Mouse (Mus musculus): ENCODE measurements around the gene Anapc7. TPM values are rescaled to one million over a fixed set of nuclear protein-coding genes. Genes with fewer than 3 reads are reported as not detected.

Anapc7 gene
- polyA plus RNA-seq (2014; fragmentation: Nextera tagmentation; extraction: Ambion mirVana) = 24.1 and 28.1 TPM in 2 replicates

DNA sequence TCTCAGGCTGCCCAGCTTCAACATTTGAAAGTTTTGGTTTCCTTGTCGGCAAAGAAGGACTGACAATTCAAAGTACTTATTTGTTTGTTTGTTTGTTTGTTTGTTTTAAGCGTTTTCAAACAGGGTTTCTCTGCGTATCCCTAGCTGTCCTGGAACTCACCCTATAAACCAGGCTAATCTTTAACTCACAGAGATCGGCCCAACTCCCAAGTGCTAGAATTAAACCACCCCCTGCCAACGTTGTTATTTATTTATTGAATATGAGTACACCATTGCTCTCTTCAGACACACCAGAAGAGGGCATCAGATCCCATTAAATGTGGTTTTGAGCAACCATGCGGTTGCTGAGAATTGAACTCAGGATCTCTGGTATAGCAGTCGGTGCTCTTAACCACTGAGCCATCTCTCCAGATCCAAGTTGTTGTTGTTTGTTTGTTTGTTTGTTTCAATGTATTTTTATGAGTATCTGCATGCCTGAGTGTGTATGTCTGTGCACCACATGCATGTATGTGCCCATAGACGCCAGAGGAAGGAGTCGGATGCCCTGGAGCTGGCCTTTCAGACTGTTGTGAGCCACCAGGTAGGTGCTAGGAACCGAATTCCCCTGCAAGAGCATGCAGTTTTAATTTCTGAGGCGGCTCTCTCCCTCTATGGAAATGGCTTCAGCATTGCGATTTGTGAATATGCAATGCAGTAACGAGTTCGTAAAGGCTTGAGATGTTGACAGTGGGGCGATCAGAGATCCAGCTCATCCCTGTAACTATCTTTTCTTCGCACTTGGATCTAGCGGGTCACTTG is at the start of gene Anapc7:
Anapc7 (plus strand) TSS at position 423 of the 798 bp plus-strand sequence.
- peak within 1 kb of the TSS; percentile 94 for H3K4me2 ChIP-seq (ENCODE audit: low read length)
- ATAC-seq (replicated peaks; ENCODE audit: low FRiP score, low TSS enrichment, low read depth) (peak; percentile 25; the same call in 1 of the 2 replicates), DNase-seq (ENCODE audit: low spot score) (no peak)
- peaks cover 2% of the 10 kb centered on the region; the same call in 1 of the 2 replicates for H3K36me3 ChIP-seq (ENCODE audit: control insufficient read depth, insufficient read depth, low read length)
- peaks cover 11% of the 10 kb centered on the region for H3K4me1 ChIP-seq (replicated peaks; ENCODE audit: control insufficient read depth, insufficient read depth, low read length)
- peak within 1 kb of the TSS; percentile 95 for H3K9ac ChIP-seq (ENCODE audit: low read length)
- WGBS = 21% methylated on average over 17 of the region's 17 CpGs
- no peaks in the 10 kb centered on the region for H3K9me3 ChIP-seq (ENCODE audit: control insufficient read depth, low read length)
- H3K27ac ChIP-seq (ENCODE audit: low read depth) = peak within 1 kb of the TSS; percentile 81
- H3K27me3 ChIP-seq (replicated peaks; ENCODE audit: control insufficient read depth, insufficient read depth, low read length) = no peaks in the 10 kb centered on the region
- H3K4me3 ChIP-seq (ENCODE audit: low read depth, low read length) = peak within 1 kb of the TSS; percentile 99

- H3K27ac ChIP-seq (ENCODE audit: low read depth) = peak within 1 kb of the TSS; percentile 94
- peak within 1 kb of the TSS; percentile 70 for H3K4me2 ChIP-seq (ENCODE audit: low read length)
- H3K4me3 ChIP-seq (ENCODE audit: low read depth, low read length) = peak within 1 kb of the TSS; percentile 75
- no peaks in the 10 kb centered on the region for H3K9me3 ChIP-seq (ENCODE audit: control insufficient read depth, low read length)
- peak within 1 kb of the TSS; percentile 70 for H3K9ac ChIP-seq (ENCODE audit: low read length)
- peaks cover 31% of the 10 kb centered on the region for H3K36me3 ChIP-seq (ENCODE audit: control insufficient read depth, insufficient read depth, low read length)
- peaks cover 7% of the 10 kb centered on the region for H3K4me1 ChIP-seq (replicated peaks; ENCODE audit: control insufficient read depth, insufficient read depth, low read length)
- under 1% methylated on average over 53 of the region's 53 CpGs for WGBS
- peak; percentile 90 for ATAC-seq (replicated peaks; ENCODE audit: low FRiP score, low TSS enrichment, low read depth)
- no peaks in the 10 kb centered on the region for H3K27me3 ChIP-seq (replicated peaks; ENCODE audit: control insufficient read depth, insufficient read depth, low read length)
- peak; percentile 98 for DNase-seq (ENCODE audit: low spot score)
Measured at GRCm38 (mm10) chr5:122372192-122372769, 49.2 kb upstream of the Anapc7 start, which contains the start of gene Fam216a. Fam216a (minus strand) TSS chr5:122372364.

DNA sequence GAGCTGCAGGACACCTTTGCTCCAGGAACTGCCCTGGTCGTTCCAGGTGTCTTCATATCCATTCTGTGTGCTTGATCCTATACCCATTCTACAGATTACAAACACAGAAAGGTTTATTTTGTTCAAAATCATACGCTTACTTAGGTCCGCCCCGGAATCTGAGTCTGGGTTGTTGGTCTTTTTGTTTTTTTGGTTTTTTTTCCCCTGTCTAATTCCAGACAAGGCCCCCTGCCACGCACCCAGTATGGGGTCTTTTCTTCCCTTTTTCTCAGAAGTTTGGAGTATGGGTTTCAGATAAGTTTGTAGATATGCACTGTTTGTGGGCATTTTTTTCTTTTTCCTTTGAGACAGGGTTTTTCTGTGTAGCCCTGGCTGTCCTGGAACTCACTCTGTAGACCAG is 48.6 kb upstream of the Anapc7 start:
- ATAC-seq (replicated peaks; ENCODE audit: low FRiP score, low TSS enrichment, low read depth) (no peak), DNase-seq (ENCODE audit: low spot score) (no peak)
- WGBS = 13% methylated on average over 5 of the region's 5 CpGs
- H3K9me3 ChIP-seq (ENCODE audit: control insufficient read depth, low read length) = no peaks in the 10 kb centered on the region
- H3K4me3 ChIP-seq (ENCODE audit: low read depth, low read length) = peak overlapping the region; percentile 75
- no peaks in the 10 kb centered on the region for H3K27me3 ChIP-seq (replicated peaks; ENCODE audit: control insufficient read depth, insufficient read depth, low read length)
- H3K9ac ChIP-seq (ENCODE audit: low read length) = peak overlapping the region; percentile 70
- H3K27ac ChIP-seq (ENCODE audit: low read depth) = peak overlapping the region; percentile 94; the same call in 1 of the 2 replicates
- H3K4me1 ChIP-seq (replicated peaks; ENCODE audit: control insufficient read depth, insufficient read depth, low read length) = peaks cover 7% of the 10 kb centered on the region
- H3K36me3 ChIP-seq (ENCODE audit: control insufficient read depth, insufficient read depth, low read length) = peaks cover 25% of the 10 kb centered on the region
- peak overlapping the region; percentile 70 for H3K4me2 ChIP-seq (ENCODE audit: low read length)

DNA sequence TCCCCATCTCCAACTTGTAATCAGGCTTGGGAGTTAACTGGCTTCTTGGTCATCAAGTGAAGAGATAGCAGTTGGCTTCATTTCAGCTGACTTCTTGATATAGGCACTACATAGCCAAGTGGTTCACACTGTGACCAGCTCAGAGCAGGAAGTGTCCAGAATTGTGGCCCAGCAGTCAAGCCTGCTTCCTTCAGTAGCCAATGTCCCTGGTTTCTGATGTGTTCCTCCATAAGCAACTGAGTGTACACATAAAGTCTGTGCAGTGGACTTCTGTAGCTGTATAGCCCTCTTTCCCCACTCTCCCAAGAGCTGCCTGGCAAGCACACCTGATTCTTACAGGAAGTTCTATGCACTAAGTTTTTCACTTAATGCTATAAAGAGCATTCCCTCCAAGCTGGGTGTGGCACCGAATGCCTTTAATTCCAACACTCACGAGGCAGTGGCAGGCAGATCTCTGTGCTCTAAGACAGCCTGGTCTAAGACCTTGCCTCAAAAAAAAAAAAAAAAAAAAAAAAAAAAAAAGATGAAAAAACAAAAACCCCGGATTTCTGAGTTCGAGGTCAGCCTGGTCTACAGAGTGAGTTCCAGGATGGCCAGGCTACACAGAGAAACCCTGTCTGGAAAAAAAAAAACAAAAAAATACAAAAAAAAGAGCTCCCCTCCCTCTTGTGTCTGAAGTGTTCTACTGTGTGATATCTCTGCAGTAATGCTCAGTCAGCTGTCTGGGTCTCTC is 44.2 kb upstream of the Anapc7 start:
- H3K36me3 ChIP-seq (ENCODE audit: control insufficient read depth, insufficient read depth, low read length) = peaks cover 39% of the 10 kb centered on the region
- no peak overlapping the region for H3K4me3 ChIP-seq (ENCODE audit: low read depth, low read length)
- no peak for ATAC-seq (replicated peaks; ENCODE audit: low FRiP score, low TSS enrichment, low read depth)
- WGBS = 86% methylated on average over 4 of the region's 4 CpGs
- H3K9ac ChIP-seq (ENCODE audit: low read length) = no peak overlapping the region
- H3K4me2 ChIP-seq (ENCODE audit: low read length) = no peak overlapping the region
- DNase-seq (ENCODE audit: low spot score) = no peak
- H3K9me3 ChIP-seq (ENCODE audit: control insufficient read depth, low read length) = no peaks in the 10 kb centered on the region
- peaks cover 7% of the 10 kb centered on the region for H3K4me1 ChIP-seq (replicated peaks; ENCODE audit: control insufficient read depth, insufficient read depth, low read length)
- no peaks in the 10 kb centered on the region for H3K27me3 ChIP-seq (replicated peaks; ENCODE audit: control insufficient read depth, insufficient read depth, low read length)
- no peak overlapping the region for H3K27ac ChIP-seq (ENCODE audit: low read depth)

DNA sequence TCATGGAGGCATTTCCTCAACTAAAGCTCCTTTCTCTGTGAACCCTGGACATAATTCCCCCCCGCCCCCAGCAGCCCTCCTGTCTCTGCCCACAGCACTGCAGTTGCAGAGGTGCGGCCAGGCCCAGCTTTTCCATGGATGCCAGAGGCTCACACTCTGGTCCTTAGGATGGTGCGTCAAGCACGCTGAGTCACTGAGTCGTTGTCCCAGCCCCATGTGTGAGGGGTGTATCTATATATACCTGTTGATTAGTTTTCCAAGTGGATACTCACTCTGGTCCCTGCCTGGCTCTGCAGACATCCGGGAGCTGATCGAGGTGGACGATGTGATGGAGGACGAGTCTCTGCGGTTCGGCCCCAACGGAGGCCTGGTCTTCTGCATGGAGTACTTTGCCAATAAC is 43.3 kb upstream of the Anapc7 start:
- no peaks in the 10 kb centered on the region for H3K9me3 ChIP-seq (ENCODE audit: control insufficient read depth, low read length)
- no peak overlapping the region for H3K4me2 ChIP-seq (ENCODE audit: low read length)
- H3K9ac ChIP-seq (ENCODE audit: low read length) = no peak overlapping the region
- H3K4me3 ChIP-seq (ENCODE audit: low read depth, low read length) = no peak overlapping the region
- 92% methylated on average over 12 of the region's 12 CpGs for WGBS
- H3K27ac ChIP-seq (ENCODE audit: low read depth) = no peak overlapping the region
- peaks cover 4% of the 10 kb centered on the region for H3K4me1 ChIP-seq (replicated peaks; ENCODE audit: control insufficient read depth, insufficient read depth, low read length)
- DNase-seq (ENCODE audit: low spot score) (no peak), ATAC-seq (replicated peaks; ENCODE audit: low FRiP score, low TSS enrichment, low read depth) (no peak)
- peaks cover 46% of the 10 kb centered on the region for H3K36me3 ChIP-seq (ENCODE audit: control insufficient read depth, insufficient read depth, low read length)
- H3K27me3 ChIP-seq (replicated peaks; ENCODE audit: control insufficient read depth, insufficient read depth, low read length) = no peaks in the 10 kb centered on the region

- H3K4me2 ChIP-seq (ENCODE audit: low read length) = no peak overlapping the region
- DNase-seq (ENCODE audit: low spot score) = peak; percentile 81
- ATAC-seq (replicated peaks; ENCODE audit: low FRiP score, low TSS enrichment, low read depth) = peak; percentile 68
- WGBS = 58% methylated on average over 11 of the region's 11 CpGs
- H3K27ac ChIP-seq (ENCODE audit: low read depth) = no peak overlapping the region
- no peaks in the 10 kb centered on the region for H3K9me3 ChIP-seq (ENCODE audit: control insufficient read depth, low read length)
- H3K9ac ChIP-seq (ENCODE audit: low read length) = no peak overlapping the region
- no peaks in the 10 kb centered on the region for H3K27me3 ChIP-seq (replicated peaks; ENCODE audit: control insufficient read depth, insufficient read depth, low read length)
- peaks cover 46% of the 10 kb centered on the region for H3K36me3 ChIP-seq (ENCODE audit: control insufficient read depth, insufficient read depth, low read length)
- H3K4me3 ChIP-seq (ENCODE audit: low read depth, low read length) = no peak overlapping the region
- H3K4me1 ChIP-seq (replicated peaks; ENCODE audit: control insufficient read depth, insufficient read depth, low read length) = no peaks in the 10 kb centered on the region
Measured at GRCm38 (mm10) chr5:122379374-122380155, 41.9 kb upstream of the Anapc7 start.

- no peak overlapping the region for H3K27ac ChIP-seq (ENCODE audit: low read depth)
- H3K9ac ChIP-seq (ENCODE audit: low read length) = no peak overlapping the region
- no peak for DNase-seq (ENCODE audit: low spot score)
- H3K36me3 ChIP-seq (ENCODE audit: control insufficient read depth, insufficient read depth, low read length) = no peaks in the 10 kb centered on the region
- H3K4me2 ChIP-seq (ENCODE audit: low read length) = no peak overlapping the region
- H3K9me3 ChIP-seq (ENCODE audit: control insufficient read depth, low read length) = no peaks in the 10 kb centered on the region
- peaks cover 5% of the 10 kb centered on the region for H3K4me1 ChIP-seq (replicated peaks; ENCODE audit: control insufficient read depth, insufficient read depth, low read length)
- H3K27me3 ChIP-seq (replicated peaks; ENCODE audit: control insufficient read depth, insufficient read depth, low read length) = no peaks in the 10 kb centered on the region
- WGBS = 85% methylated on average over 5 of the region's 5 CpGs
- ATAC-seq (replicated peaks; ENCODE audit: low FRiP score, low TSS enrichment, low read depth) = no peak
- no peak overlapping the region for H3K4me3 ChIP-seq (ENCODE audit: low read depth, low read length)
Measured at GRCm38 (mm10) chr5:122390006-122390405, 31.5 kb upstream of the Anapc7 start.

DNA sequence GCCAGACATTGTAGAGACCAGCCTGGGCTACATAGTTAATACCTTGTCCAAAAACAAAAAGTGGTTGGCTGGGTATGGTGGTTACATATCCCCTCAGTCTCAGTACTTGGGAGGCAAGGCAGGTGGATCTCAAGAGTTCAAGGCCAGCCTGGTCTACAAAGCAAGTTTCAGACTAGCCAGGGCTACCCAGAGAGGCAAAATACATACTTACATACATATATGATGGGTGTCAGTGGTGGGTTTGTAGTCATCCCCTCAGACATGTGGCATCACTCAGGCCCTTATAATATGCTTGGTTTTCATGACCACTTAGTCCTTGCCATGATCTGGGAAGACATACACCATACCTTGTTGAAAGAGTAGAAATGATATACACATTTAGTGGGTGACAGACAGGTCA is 30.8 kb upstream of the Anapc7 start:
- H3K9me3 ChIP-seq (ENCODE audit: control insufficient read depth, low read length) = no peaks in the 10 kb centered on the region
- no peak overlapping the region for H3K9ac ChIP-seq (ENCODE audit: low read length)
- no peak overlapping the region for H3K27ac ChIP-seq (ENCODE audit: low read depth)
- peaks cover 5% of the 10 kb centered on the region for H3K4me1 ChIP-seq (replicated peaks; ENCODE audit: control insufficient read depth, insufficient read depth, low read length)
- H3K4me2 ChIP-seq (ENCODE audit: low read length) = no peak overlapping the region
- ATAC-seq (replicated peaks; ENCODE audit: low FRiP score, low TSS enrichment, low read depth) (no peak), DNase-seq (ENCODE audit: low spot score) (no peak)
- H3K27me3 ChIP-seq (replicated peaks; ENCODE audit: control insufficient read depth, insufficient read depth, low read length) = no peaks in the 10 kb centered on the region
- no peaks in the 10 kb centered on the region for H3K36me3 ChIP-seq (ENCODE audit: control insufficient read depth, insufficient read depth, low read length)
- no peak overlapping the region for H3K4me3 ChIP-seq (ENCODE audit: low read depth, low read length)

Data from intestine, embryonic 14.5 days (tissue).